Mouse (Mus musculus) liver, embryonic 13.5 days (tissue): ENCODE measurements around the gene Polr2l. TPM values are rescaled to one million over a fixed set of nuclear protein-coding genes. Genes with fewer than 3 reads are reported as not detected.

ENCODE experiments used
- ATAC-seq: fragments of 200-750 bp; cut with Nextera tagmentation; 2 replicates; pipeline ENCODE4 v1.8.0; 2017; ENCODE audit warnings: low read depth, mild to moderate bottlenecking, moderate number of reproducible peaks, moderate library complexity
- DNase-seq: peaks from one replicate; pipeline ENCODE4 v3.0.0; 2022
- H3K27ac ChIP-seq: fragments of 300-500 bp; sonication (generic); 2 replicates; pipeline ENCODE4 v1.5.1; 2015; ENCODE audit warnings: moderate library complexity, mild to moderate bottlenecking, inconsistent platforms
- H3K27me3 ChIP-seq: fragments of 300-500 bp; sonication (generic); 2 replicates; pipeline ENCODE4 v1.6.1; 2015; ENCODE audit warnings: mild to moderate bottlenecking, inconsistent platforms
- H3K36me3 ChIP-seq: fragments of 300-500 bp; sonication (generic); 2 replicates; pipeline ENCODE4 v1.6.1; 2015; ENCODE audit warnings: mild to moderate bottlenecking, inconsistent platforms
- H3K4me1 ChIP-seq: fragments of 300-500 bp; sonication (generic); replicated peaks from 2 replicates; pipeline ENCODE4 v1.6.1; 2015; ENCODE audit warnings: inconsistent platforms
- H3K4me2 ChIP-seq: fragments of 300-500 bp; sonication (generic); 2 replicates; pipeline ENCODE4 v1.6.1; 2015; ENCODE audit warnings: inconsistent platforms, mild to moderate bottlenecking, moderate library complexity
- H3K4me3 ChIP-seq: fragments of 300-500 bp; sonication (generic); replicated peaks from 2 replicates; pipeline ENCODE4 v1.5.1; 2015; ENCODE audit warnings: mild to moderate bottlenecking, inconsistent platforms
- H3K9ac ChIP-seq: fragments of 300-500 bp; sonication (generic); 2 replicates; pipeline ENCODE4 v1.6.1; 2015; ENCODE audit warnings: mild to moderate bottlenecking, inconsistent platforms
- H3K9me3 ChIP-seq: fragments of 300-500 bp; sonication (generic); replicated peaks from 2 replicates; pipeline ENCODE4 v1.6.1; 2016; ENCODE audit warnings: inconsistent platforms
- WGBS: fragments of 180-500 bp; shearing (Covaris S2); methylation state at CpG from one replicate; pipeline ENCODE4 v1.1.7; 2015; ENCODE audit not compliant: insufficient replicate concordance; 5-methylcytosine and 5-hydroxymethylcytosine counted together
- polyA plus RNA-seq: library from polyadenylated mRNA; unstranded; fragments of >200 nt; fragmentation: Nextera tagmentation; extraction: Ambion mirVana; gene quantifications from 2 replicates; pipeline ENCODE4 v1.2.1, GENCODE M21; 2015

The Polr2l gene
- polyA plus RNA-seq, 1 experiment from 2014 or later, result 72.4 TPM

GRCm38 (mm10) chr7:141429310-141429709 lies 45.6 kb downstream of the Polr2l start, which contains the start of gene Cend1:
TSS of gene Cend1 (minus strand) at chr7:141429491.
- Histone ChIP-seq H3K27ac (peak within 1 kb of the TSS; percentile 12; the same call in 1 of the 2 replicates), H3K4me1 (peaks cover 55% of the 10 kb centered on the region), H3K4me3 (no peak within 1 kb of the TSS), H3K36me3 (peaks cover 40% of the 10 kb centered on the region), H3K9ac (0 out of 2 replicates have a peak within 1 kb of the TSS, but pooled peaks have one; percentile 3), H3K9me3 (no peaks in the 10 kb centered on the region), H3K27me3 (peaks cover 3% of the 10 kb centered on the region; the same call in 1 of the 2 replicates), H3K4me2 (peak within 1 kb of the TSS; percentile 11; the same call in 1 of the 2 replicates)
- DNase-seq (peak; percentile 31), ATAC-seq (peak; percentile 39; the same call in 1 of the 2 replicates)
- 16% methylated on average over 19 of the region's 19 CpGs for WGBS

GRCm38 (mm10) chr7:141428701-141429100 lies 46.2 kb downstream of the Polr2l start:
- no peak overlapping the region for H3K27ac ChIP-seq
- 56% methylated on average over 5 of the region's 5 CpGs for WGBS
- peaks cover 49% of the 10 kb centered on the region for H3K4me1 ChIP-seq
- H3K4me3 ChIP-seq, result no peak overlapping the region
- ATAC-seq, result no peak
- H3K36me3 ChIP-seq, result peaks cover 35% of the 10 kb centered on the region
- H3K27me3 ChIP-seq, result peaks cover 3% of the 10 kb centered on the region
- no peak overlapping the region for H3K9ac ChIP-seq
- H3K9me3 ChIP-seq, result no peaks in the 10 kb centered on the region
- DNase-seq, result no peak
- H3K4me2 ChIP-seq, result no peak overlapping the region

GRCm38 (mm10) chr7:141426948-141427730 lies 47.8 kb downstream of the Polr2l start:
- H3K27me3 ChIP-seq, result peaks cover 3% of the 10 kb centered on the region
- no peak overlapping the region for H3K27ac ChIP-seq
- ATAC-seq, result no peak
- peaks cover 35% of the 10 kb centered on the region for H3K4me1 ChIP-seq
- no peak overlapping the region for H3K4me2 ChIP-seq
- no peak for DNase-seq
- no peak overlapping the region for H3K4me3 ChIP-seq
- H3K9ac ChIP-seq, result no peak overlapping the region
- H3K36me3 ChIP-seq, result peaks cover 21% of the 10 kb centered on the region
- H3K9me3 ChIP-seq, result no peaks in the 10 kb centered on the region
- WGBS, result 61% methylated on average over 12 of the region's 12 CpGs

GRCm38 (mm10) chr7:141423811-141424210 lies 51.1 kb downstream of the Polr2l start:
- no peaks in the 10 kb centered on the region for H3K36me3 ChIP-seq
- WGBS, result 48% methylated on average over 4 of the region's 4 CpGs
- H3K4me1 ChIP-seq, result peaks cover 17% of the 10 kb centered on the region
- no peaks in the 10 kb centered on the region for H3K9me3 ChIP-seq
- no peak overlapping the region for H3K4me2 ChIP-seq
- H3K9ac ChIP-seq, result no peak overlapping the region
- peaks cover 3% of the 10 kb centered on the region for H3K27me3 ChIP-seq
- H3K4me3 ChIP-seq, result no peak overlapping the region
- ATAC-seq (no peak), DNase-seq (no peak)
- H3K27ac ChIP-seq, result no peak overlapping the region

Other genes starting within 250 kb of the Polr2l start
- 32.6 and 34.9 TPM in 2 replicates for gene Phrf1, start 246.3 kb downstream of the Polr2l start, polyA plus RNA-seq
- gene Irf7, start 208.7 kb downstream of the Polr2l start, polyA plus RNA-seq, result 6.3 and 6.4 TPM in 2 replicates
- gene Cdhr5, start 198.3 kb downstream of the Polr2l start, polyA plus RNA-seq, result 0.10 and 0.32 TPM in 2 replicates
- 0.22 TPM in 1 of 2 replicates, not detected in the other for gene Sct, start 196.0 kb downstream of the Polr2l start, polyA plus RNA-seq
- gene Drd4, start 183.1 kb downstream of the Polr2l start, polyA plus RNA-seq, result 0.03 TPM in 1 of 2 replicates, not detected in the other
- gene Deaf1, start 147.4 kb downstream of the Polr2l start, polyA plus RNA-seq, result 16.3 and 17.1 TPM in 2 replicates
- gene Tmem80, start 147.4 kb downstream of the Polr2l start, polyA plus RNA-seq, result 18.2 and 19.6 TPM in 2 replicates
- 5.1 and 6.6 TPM in 2 replicates for gene Eps8l2, start 136.3 kb downstream of the Polr2l start, polyA plus RNA-seq
- gene Taldo1, start 82.9 kb downstream of the Polr2l start, polyA plus RNA-seq, result 518 and 542 TPM in 2 replicates
- gene Gatd1, start 61.0 kb downstream of the Polr2l start, polyA plus RNA-seq, result 18.1 and 18.3 TPM in 2 replicates
- 0.10 and 0.14 TPM in 2 replicates for gene Cend1, start 45.6 kb downstream of the Polr2l start, polyA plus RNA-seq
- 16.6 and 20.4 TPM in 2 replicates for gene Slc25a22, start 37.2 kb downstream of the Polr2l start, polyA plus RNA-seq
- 10.9 and 11.4 TPM in 2 replicates for gene Pidd1, start 31.1 kb downstream of the Polr2l start, polyA plus RNA-seq
- gene Rplp2, start 27.8 kb downstream of the Polr2l start, polyA plus RNA-seq, result 1,223 and 1,240 TPM in 2 replicates
- gene Pnpla2, start 19.9 kb downstream of the Polr2l start, polyA plus RNA-seq, result 11.9 and 13.8 TPM in 2 replicates
- gene Cracr2b, start 14.0 kb downstream of the Polr2l start, polyA plus RNA-seq, result 3.6 and 4.0 TPM in 2 replicates
- gene Cd151, start 7.7 kb downstream of the Polr2l start, polyA plus RNA-seq, result 4.1 and 5.0 TPM in 2 replicates
- gene Tspan4, start 108 bp upstream of the Polr2l start, polyA plus RNA-seq, result 49.3 and 49.7 TPM in 2 replicates
- gene Chid1, start 64.7 kb upstream of the Polr2l start, polyA plus RNA-seq, result 28.0 and 31.3 TPM in 2 replicates
- gene Ap2a2, start 87.0 kb upstream of the Polr2l start, polyA plus RNA-seq, result 65.4 and 73.2 TPM in 2 replicates
- 1.1 and 1.7 TPM in 2 replicates for gene Muc6, start 180.2 kb upstream of the Polr2l start, polyA plus RNA-seq
- 0.03 and 0.05 TPM in 2 replicates for gene Muc2, start 215.2 kb upstream of the Polr2l start, polyA plus RNA-seq